Mouse (Mus musculus): ENCODE results near the gene Bivm. TPM values are rescaled to one million over a fixed set of nuclear protein-coding genes. Genes with fewer than 3 reads are reported as not detected.

Gene Bivm
- polyA plus RNA-seq, 1 experiment from 2014 or later, result 3.3 TPM

DNA sequence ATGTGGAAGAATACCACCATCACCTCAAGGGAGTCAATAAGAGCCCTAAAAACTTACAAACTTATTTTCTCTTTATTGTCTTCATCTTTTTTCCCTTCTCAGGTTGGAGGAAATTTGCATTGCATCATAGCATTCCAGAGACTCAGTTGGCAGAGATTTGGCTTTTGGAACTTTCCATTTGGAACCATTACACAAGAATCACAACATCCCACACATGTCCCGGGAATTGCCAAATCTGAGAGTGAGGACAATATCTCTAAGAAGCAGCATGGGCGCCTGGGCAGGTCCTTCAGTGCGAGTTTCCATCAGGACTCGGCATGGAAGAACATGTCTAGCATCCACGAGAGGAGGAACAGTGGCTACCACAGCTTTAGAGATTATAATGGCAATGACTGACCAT lies 24.0 kb downstream of the Bivm start:
- H3K4me1 ChIP-seq (ENCODE audit: insufficient read depth), result no peaks in the 10 kb centered on the region
- WGBS (ENCODE audit: insufficient replicate concordance), result 82% methylated on average over 5 of the region's 5 CpGs
- H3K9me3 ChIP-seq (ENCODE audit: low read length), result no peaks in the 10 kb centered on the region
- ATAC-seq, result no peak
- H3K4me3 ChIP-seq (ENCODE audit: low read depth, low read length), result no peak overlapping the region
- TF ChIP-seq EP300 (IDR thresholded peaks at IDR 0.05; ENCODE audit: low read depth) (no peak), CTCF (IDR thresholded peaks at IDR 0.05; ENCODE audit: low read depth) (no peak)
- H3K9ac ChIP-seq (replicated peaks), result no peak overlapping the region
- no peak overlapping the region for H3K4me2 ChIP-seq (ENCODE audit: low read depth, low read length)
- H3K27ac ChIP-seq (ENCODE audit: low read depth), result no peak overlapping the region
- no peaks in the 10 kb centered on the region; the same call in 1 of the 2 replicates for H3K36me3 ChIP-seq (replicated peaks; ENCODE audit: insufficient read depth, low read length)
- H3K27me3 ChIP-seq (ENCODE audit: insufficient read depth, low read length), result no peaks in the 10 kb centered on the region
- DNase-seq, result no peak

DNA sequence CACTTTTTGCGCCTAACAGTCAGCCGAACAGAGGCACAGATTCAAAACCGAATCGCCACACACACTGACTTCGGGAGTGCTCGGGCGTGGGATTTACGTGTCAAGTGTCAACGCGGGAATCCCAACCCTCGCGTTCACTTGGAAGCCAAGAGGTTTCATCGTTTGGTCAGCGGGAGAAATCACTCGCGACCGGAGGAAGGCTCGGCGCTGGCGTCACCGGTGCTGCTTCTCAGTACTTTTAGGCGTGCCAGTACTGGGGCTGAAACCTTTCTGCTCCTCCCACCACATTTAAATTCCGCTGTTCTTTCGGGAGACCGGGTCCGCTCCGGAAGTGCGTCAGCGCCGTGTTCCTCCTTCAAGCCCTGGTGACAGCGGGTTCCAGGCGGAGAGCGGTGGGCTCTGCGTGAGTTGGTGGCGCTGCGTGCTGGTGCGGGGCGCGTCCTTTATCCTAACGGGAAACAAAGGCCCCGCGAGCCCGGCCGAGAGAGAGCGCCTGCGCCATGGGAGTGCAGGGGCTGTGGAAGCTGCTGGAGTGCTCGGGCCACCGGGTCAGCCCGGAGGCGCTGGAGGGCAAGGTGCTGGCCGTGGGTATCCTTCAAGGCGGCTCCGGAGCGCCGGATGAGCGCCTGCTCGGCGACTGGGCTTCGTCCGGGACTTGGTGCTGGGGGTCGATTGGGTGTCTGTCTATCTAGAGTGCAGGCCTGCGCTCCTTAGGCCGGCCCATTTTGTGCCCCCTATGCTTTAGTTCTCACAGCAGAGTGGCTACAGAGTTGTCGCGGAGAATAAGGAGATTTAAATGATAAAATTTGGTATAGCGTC lies 29.0 kb downstream of the Bivm start, which contains the start of gene Ercc5:
TSS of gene Ercc5 (plus strand) at position 182 of the 819 bp plus-strand sequence.
- no peaks in the 10 kb centered on the region for H3K9me3 ChIP-seq (ENCODE audit: low read length)
- DNase-seq (peak; percentile 88), ATAC-seq (peak; percentile 97)
- no peaks in the 10 kb centered on the region for H3K36me3 ChIP-seq (replicated peaks; ENCODE audit: insufficient read depth, low read length)
- peak within 1 kb of the TSS; percentile 88 for H3K4me3 ChIP-seq (ENCODE audit: low read depth, low read length)
- H3K27me3 ChIP-seq (ENCODE audit: insufficient read depth, low read length), result no peaks in the 10 kb centered on the region
- H3K27ac ChIP-seq (ENCODE audit: low read depth), result peak within 1 kb of the TSS; percentile 92
- TF ChIP-seq EP300 (IDR thresholded peaks at IDR 0.05; ENCODE audit: low read depth) (no peak), CTCF (IDR thresholded peaks at IDR 0.05; ENCODE audit: low read depth) (no peak)
- H3K4me1 ChIP-seq (ENCODE audit: insufficient read depth), result peaks cover 8% of the 10 kb centered on the region
- under 1% methylated on average over 66 of the region's 66 CpGs for WGBS (ENCODE audit: insufficient replicate concordance)
- peak within 1 kb of the TSS; percentile 83 for H3K9ac ChIP-seq (replicated peaks)
- H3K4me2 ChIP-seq (ENCODE audit: low read depth, low read length), result peak within 1 kb of the TSS; percentile 82

DNA sequence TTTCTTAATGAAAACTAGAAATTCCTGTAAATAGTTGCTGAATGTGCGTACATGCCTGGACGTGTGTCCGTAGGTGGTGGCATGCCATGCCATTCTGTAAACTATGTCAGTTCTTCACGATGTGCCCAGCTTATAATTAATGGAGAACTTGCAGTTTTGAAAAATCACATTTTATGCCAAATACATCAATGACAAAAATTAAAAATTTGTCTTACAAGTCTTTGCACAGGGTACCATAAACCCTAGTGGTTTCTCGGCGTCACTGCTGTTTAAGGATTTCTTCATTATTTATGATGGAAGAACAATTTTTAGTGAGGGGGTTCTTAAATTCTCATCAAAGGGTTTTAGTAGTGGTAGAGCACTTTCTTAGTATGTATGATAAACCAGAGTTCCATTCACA lies 29.9 kb downstream of the Bivm start:
- ATAC-seq, result no peak
- Histone ChIP-seq H3K4me3 (ENCODE audit: low read depth, low read length) (peak overlapping the region; percentile 88), H3K36me3 (replicated peaks; ENCODE audit: insufficient read depth, low read length) (no peaks in the 10 kb centered on the region), H3K9ac (replicated peaks) (peak overlapping the region; percentile 83), H3K4me1 (ENCODE audit: insufficient read depth) (peaks cover 8% of the 10 kb centered on the region), H3K4me2 (ENCODE audit: low read depth, low read length) (peak overlapping the region; percentile 82), H3K9me3 (ENCODE audit: low read length) (no peaks in the 10 kb centered on the region), H3K27me3 (ENCODE audit: insufficient read depth, low read length) (no peaks in the 10 kb centered on the region), H3K27ac (ENCODE audit: low read depth) (peak overlapping the region; percentile 92; the same call in 1 of the 2 replicates)
- DNase-seq, result no peak
- 32% methylated on average over 6 of the region's 6 CpGs for WGBS (ENCODE audit: insufficient replicate concordance)
- TF ChIP-seq EP300 (IDR thresholded peaks at IDR 0.05; ENCODE audit: low read depth) (no peak), CTCF (IDR thresholded peaks at IDR 0.05; ENCODE audit: low read depth) (peak; percentile 29)

DNA sequence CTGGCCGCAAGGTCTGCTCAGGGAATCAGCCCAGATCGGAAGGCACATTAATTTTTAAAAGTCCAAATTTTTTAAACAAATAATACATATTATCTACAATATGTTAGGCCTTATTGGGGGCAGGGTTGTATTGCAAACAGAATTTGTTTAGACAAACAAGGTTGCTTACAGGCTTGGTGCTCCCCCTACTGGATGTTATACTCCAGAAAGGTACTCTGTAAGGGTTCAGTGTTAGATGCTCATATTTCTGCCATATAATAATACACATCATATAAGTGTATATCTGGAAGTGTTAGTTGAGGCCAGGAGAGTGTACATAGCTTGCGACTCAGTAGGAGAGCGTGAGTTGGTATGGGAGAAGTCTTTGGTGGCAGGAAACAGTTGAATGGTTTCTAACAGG lies 36.5 kb downstream of the Bivm start:
- Histone ChIP-seq H3K27ac (ENCODE audit: low read depth) (no peak overlapping the region), H3K9me3 (ENCODE audit: low read length) (no peaks in the 10 kb centered on the region), H3K4me1 (ENCODE audit: insufficient read depth) (no peaks in the 10 kb centered on the region), H3K9ac (replicated peaks) (no peak overlapping the region), H3K4me3 (ENCODE audit: low read depth, low read length) (no peak overlapping the region), H3K36me3 (replicated peaks; ENCODE audit: insufficient read depth, low read length) (peaks cover 10% of the 10 kb centered on the region), H3K4me2 (ENCODE audit: low read depth, low read length) (no peak overlapping the region), H3K27me3 (ENCODE audit: insufficient read depth, low read length) (no peaks in the 10 kb centered on the region)
- no peak for DNase-seq
- 81% methylated on average over 4 of the region's 4 CpGs for WGBS (ENCODE audit: insufficient replicate concordance)
- no peak for ATAC-seq
- peak; percentile 62 for TF ChIP-seq CTCF (IDR thresholded peaks at IDR 0.05; ENCODE audit: low read depth)
- no peak for TF ChIP-seq EP300 (IDR thresholded peaks at IDR 0.05; ENCODE audit: low read depth)

DNA sequence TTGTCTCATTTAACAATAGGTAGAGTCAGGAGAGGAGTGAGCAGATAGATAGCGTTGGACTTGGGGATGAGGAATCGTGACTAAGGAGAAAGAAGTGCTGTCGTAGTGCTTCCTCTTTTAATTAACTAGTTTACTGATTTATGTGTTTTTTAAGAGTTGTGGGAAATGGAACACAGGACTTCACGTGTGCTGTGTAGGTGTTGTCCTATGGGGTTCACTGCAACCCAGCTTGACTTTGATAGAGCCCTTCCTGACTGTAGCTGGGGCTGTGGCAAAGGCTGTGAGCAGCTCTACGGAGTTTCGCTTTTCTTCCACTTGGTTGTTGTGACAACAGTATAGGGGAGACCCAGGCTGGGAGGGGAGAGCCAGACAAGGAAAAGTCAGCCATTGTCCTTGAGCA lies 39.6 kb downstream of the Bivm start:
- ATAC-seq (no peak), DNase-seq (no peak)
- Histone ChIP-seq H3K27ac (ENCODE audit: low read depth) (no peak overlapping the region), H3K4me1 (ENCODE audit: insufficient read depth) (no peaks in the 10 kb centered on the region), H3K27me3 (ENCODE audit: insufficient read depth, low read length) (no peaks in the 10 kb centered on the region), H3K9me3 (ENCODE audit: low read length) (no peaks in the 10 kb centered on the region), H3K4me2 (ENCODE audit: low read depth, low read length) (no peak overlapping the region), H3K4me3 (ENCODE audit: low read depth, low read length) (no peak overlapping the region), H3K9ac (replicated peaks) (no peak overlapping the region), H3K36me3 (replicated peaks; ENCODE audit: insufficient read depth, low read length) (peaks cover 22% of the 10 kb centered on the region)
- TF ChIP-seq CTCF (IDR thresholded peaks at IDR 0.05; ENCODE audit: low read depth) (no peak), EP300 (IDR thresholded peaks at IDR 0.05; ENCODE audit: low read depth) (no peak)
- WGBS (ENCODE audit: insufficient replicate concordance), result 63% methylated on average over 6 of the region's 6 CpGs

DNA sequence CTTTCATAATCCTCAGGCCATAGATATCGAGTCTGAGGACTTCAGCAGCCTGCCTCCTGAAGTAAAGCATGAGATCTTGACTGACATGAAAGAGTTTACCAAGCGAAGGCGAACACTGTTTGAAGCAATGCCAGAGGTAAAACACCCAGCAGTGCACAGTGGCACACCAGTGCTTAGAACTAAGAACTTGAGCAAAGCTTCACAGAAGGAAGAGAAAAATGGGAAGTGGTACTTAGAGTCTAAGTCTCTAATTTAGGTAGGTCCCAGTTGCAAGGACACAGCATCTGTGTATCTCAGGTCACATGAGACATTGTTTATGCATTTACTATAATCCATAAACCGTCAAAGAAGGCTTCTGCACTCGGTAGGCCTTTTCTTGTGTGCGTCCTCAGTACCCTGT lies 43.1 kb downstream of the Bivm start:
- no peaks in the 10 kb centered on the region for H3K27me3 ChIP-seq (ENCODE audit: insufficient read depth, low read length)
- H3K9me3 ChIP-seq (ENCODE audit: low read length), result no peaks in the 10 kb centered on the region
- DNase-seq, result no peak
- H3K4me3 ChIP-seq (ENCODE audit: low read depth, low read length), result no peak overlapping the region
- H3K36me3 ChIP-seq (replicated peaks; ENCODE audit: insufficient read depth, low read length), result peaks cover 31% of the 10 kb centered on the region
- no peak overlapping the region for H3K9ac ChIP-seq (replicated peaks)
- no peak for TF ChIP-seq EP300 (IDR thresholded peaks at IDR 0.05; ENCODE audit: low read depth)
- TF ChIP-seq CTCF (IDR thresholded peaks at IDR 0.05; ENCODE audit: low read depth), result no peak
- no peaks in the 10 kb centered on the region for H3K4me1 ChIP-seq (ENCODE audit: insufficient read depth)
- no peak overlapping the region for H3K4me2 ChIP-seq (ENCODE audit: low read depth, low read length)
- H3K27ac ChIP-seq (ENCODE audit: low read depth), result no peak overlapping the region
- no peak for ATAC-seq
- WGBS (ENCODE audit: insufficient replicate concordance), result 82% methylated on average over 6 of the region's 6 CpGs
